Mouse (Mus musculus): Measurements from ENCODE around the gene Ankrd10.

The Ankrd10 gene

DNA sequence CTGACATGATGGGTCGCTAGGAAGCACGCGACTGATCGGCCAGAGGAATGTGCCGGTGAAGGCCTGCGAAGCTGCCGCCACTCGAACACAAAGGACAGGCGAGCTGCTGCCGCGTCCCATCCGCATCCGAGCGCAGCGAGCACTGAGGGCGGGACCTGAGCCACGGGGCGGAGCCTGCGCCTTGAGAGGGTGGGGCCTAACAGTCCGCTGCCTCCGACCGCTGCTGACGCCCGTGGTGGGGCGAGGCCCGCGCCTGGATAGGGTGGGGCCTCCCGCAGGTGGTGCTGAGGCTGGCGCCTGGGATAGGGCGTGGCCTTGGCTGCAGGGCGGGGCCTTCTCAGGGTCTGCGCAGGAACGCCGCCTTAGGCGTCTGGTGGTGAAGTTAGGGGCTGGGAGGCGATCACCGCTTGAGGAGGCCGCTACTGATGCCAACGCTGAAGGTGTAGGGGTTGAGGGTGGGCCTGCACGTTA, at the start of gene Ankrd10:
Gene Ankrd10 (minus strand): TSS at position 147 of the 471 bp plus-strand sequence.
- in situ Hi-C loops (cut with MboI, MseI) = loop anchor here in 1 of 2 experiments (10.0 kb wide), 1 partner anchor 1661 kb away; the partner anchor contains the start of genes Abhd13 and Lig4

- in situ Hi-C loops (cut with MboI, MseI) = no loop called here
These were observed 49.0 kb upstream of the Ankrd10 start for GRCm38 (mm10) chr8:11684558-11684957.

GRCm38 (mm10) chr8:11668308-11668707, 32.8 kb upstream of the Ankrd10 start:
- in situ Hi-C loops (cut with MboI, MseI) = loop anchor here in 1 of 2 experiments (10.0 kb wide), 1 partner anchor 916 kb away; no protein-coding TSS in a partner anchor

DNA sequence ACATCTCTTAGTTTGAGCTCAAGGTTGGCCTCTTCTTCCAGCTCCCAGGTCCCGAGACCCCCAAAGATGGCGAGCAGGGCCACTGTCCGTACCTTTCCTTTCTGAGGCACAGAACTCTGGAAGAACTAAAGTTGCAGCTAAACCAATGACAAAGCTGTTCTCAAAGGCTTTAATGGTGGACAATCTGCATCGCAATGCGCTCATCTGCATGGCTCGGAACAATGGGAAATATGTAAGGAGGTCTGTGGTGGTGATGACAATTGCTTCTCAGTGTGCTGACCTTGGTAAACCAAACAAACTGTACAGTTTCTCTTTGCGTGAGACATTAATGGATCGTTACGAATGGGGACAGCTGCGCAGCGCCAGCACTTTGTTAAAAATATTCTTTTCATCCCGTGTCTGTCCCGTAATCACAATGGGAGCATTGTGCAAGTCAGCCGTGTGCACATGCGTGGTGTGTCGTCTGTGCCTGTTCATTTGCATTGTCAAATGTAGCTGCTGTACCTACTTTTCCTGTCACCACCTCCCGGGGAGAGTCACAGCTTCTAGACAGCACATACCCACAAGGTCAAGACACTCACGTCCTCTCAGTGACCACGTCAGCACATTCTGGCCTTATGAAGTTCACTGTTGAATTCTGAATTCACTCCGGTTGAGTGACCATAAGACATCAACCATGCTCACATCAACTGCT, 30.6 kb upstream of the Ankrd10 start:
- in situ Hi-C loops (cut with MboI, MseI) = loop anchor here in 1 of 2 experiments (10.0 kb wide), 1 partner anchor 919 kb away; no protein-coding TSS in a partner anchor

DNA sequence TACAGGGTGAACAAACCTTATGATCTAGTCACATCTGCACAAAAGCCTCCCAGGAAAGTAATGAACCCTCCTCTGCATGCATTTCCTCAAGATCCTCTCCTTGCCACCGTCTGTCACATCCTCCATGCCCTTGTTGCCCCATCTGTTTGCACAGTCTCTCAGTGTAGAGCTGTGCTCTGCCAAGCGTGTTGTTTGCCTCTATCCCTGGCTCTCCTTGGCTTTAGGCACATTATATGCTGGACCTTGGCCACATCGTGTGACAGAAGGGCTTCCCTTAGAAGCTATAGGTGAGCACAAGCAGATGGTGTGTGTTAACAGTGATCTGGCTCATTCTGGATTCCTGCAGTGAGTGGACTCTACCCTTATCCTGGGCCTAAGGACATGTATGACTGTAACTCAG, 26.4 kb upstream of the Ankrd10 start:
- in situ Hi-C loops (cut with MboI, MseI) = loop anchor here in 1 of 2 experiments (10.0 kb wide), 1 partner anchor 923 kb away; no protein-coding TSS in a partner anchor

- in situ Hi-C loops (cut with MboI, MseI) = no loop called here
These were observed 14.5 kb upstream of the Ankrd10 start for GRCm38 (mm10) chr8:11650021-11650420.

GRCm38 (mm10) chr8:11643123-11643522, 7.6 kb upstream of the Ankrd10 start:
- in situ Hi-C loops (cut with MboI, MseI) = no loop called here

DNA sequence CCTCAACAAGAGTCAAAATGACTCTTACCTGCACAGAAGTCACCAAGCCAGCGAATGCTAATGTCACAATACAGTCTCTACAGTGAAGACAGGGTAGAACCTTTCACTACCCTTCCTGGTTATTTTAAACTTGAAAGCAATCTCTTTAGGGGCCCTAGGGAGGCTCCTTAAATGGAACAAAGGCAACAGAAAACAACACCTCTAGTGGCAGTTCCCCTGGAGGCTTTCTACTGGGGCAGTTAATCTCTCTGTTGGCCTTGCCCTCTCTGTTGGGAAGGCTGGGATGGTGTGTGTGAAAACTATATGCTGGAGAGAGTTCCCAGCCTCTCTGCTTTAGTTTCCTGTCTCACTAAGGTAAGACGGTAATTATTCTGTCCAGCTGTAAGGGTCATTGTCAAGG, 5.0 kb upstream of the Ankrd10 start:
- in situ Hi-C loops (cut with MboI, MseI) = no loop called here

GRCm38 (mm10) chr8:11637531-11637930, 2.0 kb upstream of the Ankrd10 start:
- in situ Hi-C loops (cut with MboI, MseI) = loop anchor here in 1 of 2 experiments (10.0 kb wide), 1 partner anchor 1663 kb away; the partner anchor contains the start of genes Abhd13 and Lig4

DNA sequence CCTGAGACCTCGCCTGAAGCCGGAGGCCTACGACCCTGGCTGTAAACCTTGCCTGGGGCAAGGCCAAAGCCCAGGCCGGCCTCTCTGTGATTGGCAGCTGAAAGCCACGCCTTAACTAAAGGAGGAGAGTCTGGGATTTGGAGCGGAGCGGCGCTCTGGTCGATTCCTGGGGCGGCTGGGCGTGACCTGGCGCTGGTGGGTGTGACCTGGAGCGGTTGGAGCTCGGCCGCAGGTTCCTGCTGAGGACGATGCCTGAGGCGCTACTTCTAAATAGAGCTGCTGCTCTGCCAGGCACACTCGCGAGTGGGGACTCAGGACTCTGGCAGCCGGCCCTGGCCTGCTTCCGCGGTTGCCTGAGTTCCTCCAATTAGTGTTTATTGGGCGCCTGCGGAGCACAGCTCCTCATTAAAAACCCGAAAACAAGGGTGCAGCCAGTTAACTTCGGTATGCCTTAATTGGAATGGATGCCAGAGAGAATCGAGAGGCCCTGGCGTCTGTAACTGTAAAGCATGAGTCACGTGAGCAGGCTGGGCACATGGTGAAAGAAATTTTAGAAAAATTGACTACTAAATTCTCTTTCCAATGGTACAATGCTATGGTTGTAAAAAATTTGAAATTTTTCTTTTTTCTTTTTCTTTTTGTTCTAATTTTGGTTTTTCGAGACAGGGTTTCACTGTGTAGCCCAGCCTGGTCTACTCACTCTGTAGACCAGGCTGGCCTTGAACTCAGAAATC, 934 bp upstream of the Ankrd10 start:
- in situ Hi-C loops (cut with MboI, MseI) = loop anchor here in 1 of 2 experiments (10.0 kb wide), 1 partner anchor 1662 kb away; the partner anchor contains the start of genes Abhd13 and Lig4

- in situ Hi-C loops (cut with MboI, MseI) = loop anchor here in 1 of 2 experiments (10.0 kb wide), 1 partner anchor 1660 kb away; the partner anchor contains the start of genes Abhd13 and Lig4
These were observed 462 bp downstream of the Ankrd10 start for GRCm38 (mm10) chr8:11635012-11635577.

GRCm38 (mm10) chr8:11634331-11635011, 1.1 kb downstream of the Ankrd10 start:
- in situ Hi-C loops (cut with MboI, MseI) = loop anchor here in 1 of 2 experiments (10.0 kb wide), 1 partner anchor 1660 kb away; the partner anchor contains the start of genes Abhd13 and Lig4

- in situ Hi-C loops (cut with MboI, MseI) = loop anchor here in 1 of 2 experiments (10.0 kb wide), 1 partner anchor 1659 kb away; the partner anchor contains the start of genes Abhd13 and Lig4
These were observed 2.1 kb downstream of the Ankrd10 start for GRCm38 (mm10) chr8:11633414-11633813.

- in situ Hi-C loops (cut with MboI, MseI) = loop anchor here in 1 of 2 experiments (10.0 kb wide), 1 partner anchor 1658 kb away; the partner anchor contains the start of genes Abhd13 and Lig4
These were observed 3.2 kb downstream of the Ankrd10 start for GRCm38 (mm10) chr8:11632406-11632805.

- in situ Hi-C loops (cut with MboI, MseI) = no loop called here
These were observed 6.4 kb downstream of the Ankrd10 start for GRCm38 (mm10) chr8:11629206-11629605.

DNA sequence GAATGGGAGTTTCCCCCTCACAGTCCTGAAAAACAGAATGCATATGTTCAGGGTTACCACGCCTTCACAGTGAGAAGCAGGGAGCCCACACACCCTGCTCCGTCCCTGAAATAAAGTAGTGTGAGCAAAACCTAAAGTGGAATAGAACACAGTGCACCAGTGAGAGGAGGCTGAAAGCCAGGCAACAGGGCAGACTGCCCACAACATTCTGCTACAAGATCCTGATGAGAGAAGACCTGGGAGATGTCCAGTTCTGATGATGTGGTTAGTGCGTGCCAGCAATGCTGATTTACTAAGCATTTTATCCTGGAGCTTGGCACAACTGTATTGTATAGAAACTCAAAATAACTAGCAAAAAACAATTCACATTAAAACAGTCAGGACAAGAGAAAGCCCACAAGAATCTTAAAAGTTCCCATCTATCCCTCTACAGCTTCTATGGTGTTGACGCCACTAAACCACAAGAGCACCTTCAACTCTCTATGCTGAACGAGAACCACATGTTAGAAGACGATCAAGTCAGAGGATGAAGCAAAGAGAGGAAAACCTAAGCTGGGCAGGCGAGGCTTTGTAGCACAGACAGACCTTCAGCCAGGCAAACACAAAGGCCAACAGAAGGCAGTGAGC, 6.9 kb downstream of the Ankrd10 start:
- in situ Hi-C loops (cut with MboI, MseI) = no loop called here

DNA sequence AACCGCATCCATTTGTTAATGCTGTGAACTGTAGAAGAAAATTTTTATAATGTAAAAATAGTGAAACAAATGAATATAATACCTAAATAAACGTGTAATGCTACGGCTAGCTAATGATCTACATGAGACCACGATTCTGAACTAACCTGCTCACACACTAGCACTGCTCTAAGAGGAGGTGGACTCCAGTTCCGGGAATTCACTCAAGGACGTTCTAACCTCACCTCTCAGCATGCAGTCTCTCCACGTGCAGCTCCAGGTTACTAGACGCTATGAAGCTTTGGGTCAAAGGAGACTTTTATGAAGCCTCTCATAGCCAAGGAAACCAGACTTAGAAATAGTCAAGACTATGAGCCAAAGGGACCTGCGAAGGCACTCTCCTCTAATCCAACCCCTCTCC, 7.8 kb downstream of the Ankrd10 start:
- in situ Hi-C loops (cut with MboI, MseI) = no loop called here

DNA sequence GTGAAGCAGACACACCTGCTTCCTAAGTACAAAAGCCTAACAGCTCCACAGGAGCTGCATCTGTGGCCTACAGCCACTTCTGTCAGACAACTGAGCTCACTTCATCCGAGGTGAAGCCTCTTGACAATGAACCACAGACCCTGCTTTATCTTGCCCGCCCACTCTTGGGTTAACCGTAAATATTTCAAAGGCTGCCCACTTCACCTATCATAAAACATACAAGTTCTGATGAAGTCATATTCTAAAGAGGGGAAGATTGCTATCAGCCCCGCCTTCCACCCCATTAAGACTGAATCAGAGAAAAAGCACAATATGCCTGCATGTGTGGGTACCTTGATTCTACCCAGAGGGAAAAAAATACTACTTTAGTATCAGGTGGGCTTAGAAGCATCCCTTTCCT, 10.5 kb downstream of the Ankrd10 start:
- in situ Hi-C loops (cut with MboI, MseI) = no loop called here

- in situ Hi-C loops (cut with MboI, MseI) = loop anchor here (5.0 kb wide), 2 partner anchors 72 to 77 kb away; no protein-coding TSS in a partner anchor
These were observed 16.5 kb downstream of the Ankrd10 start for GRCm38 (mm10) chr8:11619091-11619490.

DNA sequence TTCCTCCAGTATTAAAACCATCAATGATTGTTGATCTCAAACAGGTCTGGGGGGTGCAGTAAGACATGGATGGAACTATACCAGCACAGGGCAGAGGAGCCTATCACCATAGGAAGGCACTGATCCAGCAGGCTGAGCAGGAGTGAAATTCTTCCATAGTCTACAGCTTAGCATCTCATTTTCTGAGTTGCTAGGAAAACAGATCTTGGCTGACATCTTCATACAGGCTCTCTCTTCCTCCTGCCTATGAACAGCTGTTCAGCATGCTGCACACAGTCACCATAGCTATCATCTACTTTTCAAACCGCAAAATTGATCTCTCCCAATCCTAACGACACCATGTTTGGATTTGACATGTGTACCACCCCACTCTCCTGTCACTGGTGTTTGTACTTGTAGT, 17.5 kb downstream of the Ankrd10 start:
- in situ Hi-C loops (cut with MboI, MseI) = loop anchor here (5.0 kb wide), 2 partner anchors 71 to 76 kb away; no protein-coding TSS in a partner anchor
